Mouse (Mus musculus) cerebellum, adult 8-10 months (tissue): ENCODE results near the gene Afmid.
"Not testable (repeated sequence)": the region's sequence is repeated elsewhere in the genome, so short reads cannot be mapped to it uniquely, and the experiment has no call there.

Experiments used
- DNase-seq: peaks from one replicate; pipeline ENCODE4 v3.0.0; 2022

The Afmid gene

DNA sequence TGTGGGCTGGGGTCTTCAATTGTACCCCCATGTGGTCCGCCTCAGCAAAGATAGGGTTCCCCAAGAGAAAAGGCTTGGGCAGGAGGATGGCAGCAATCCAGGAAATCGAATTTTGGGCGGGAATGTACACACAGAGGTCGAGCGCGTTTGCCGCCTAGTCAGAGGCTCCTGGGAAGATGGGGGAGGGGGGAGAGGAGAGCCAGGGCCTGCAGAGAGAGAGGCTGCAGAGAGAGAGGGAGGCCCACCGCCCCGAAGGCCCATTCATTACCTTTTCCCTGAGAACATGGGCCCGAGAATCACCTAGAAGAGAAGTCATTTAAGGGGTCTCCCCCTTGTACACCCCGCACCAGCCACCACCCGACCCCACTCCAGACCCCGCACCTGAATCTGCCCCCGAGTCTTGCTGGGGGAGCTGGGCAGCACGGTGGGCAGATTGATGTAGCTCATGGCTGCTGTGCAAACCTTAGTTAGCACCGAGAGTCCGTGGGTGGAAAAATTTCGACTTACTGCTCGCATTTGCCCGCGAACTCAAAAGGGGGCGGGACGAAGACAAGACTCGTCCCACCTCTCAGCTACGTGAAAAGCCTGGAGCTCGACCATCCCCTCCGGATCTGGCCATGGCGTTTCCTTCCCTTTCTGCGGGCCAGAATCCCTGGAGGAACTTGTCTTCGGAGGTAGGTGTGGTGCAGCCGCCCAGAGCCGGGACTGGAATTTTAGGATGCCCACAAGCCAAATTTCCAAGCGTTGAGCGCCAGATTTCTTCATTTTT is at the start of gene Afmid, which contains the start of gene Tk1:
Gene Afmid (plus strand): TSS at position 592 of the 769 bp plus-strand sequence.
Gene Tk1 (minus strand): TSS at position 760 of the 769 bp plus-strand sequence.
- no peak for DNase-seq

DNA sequence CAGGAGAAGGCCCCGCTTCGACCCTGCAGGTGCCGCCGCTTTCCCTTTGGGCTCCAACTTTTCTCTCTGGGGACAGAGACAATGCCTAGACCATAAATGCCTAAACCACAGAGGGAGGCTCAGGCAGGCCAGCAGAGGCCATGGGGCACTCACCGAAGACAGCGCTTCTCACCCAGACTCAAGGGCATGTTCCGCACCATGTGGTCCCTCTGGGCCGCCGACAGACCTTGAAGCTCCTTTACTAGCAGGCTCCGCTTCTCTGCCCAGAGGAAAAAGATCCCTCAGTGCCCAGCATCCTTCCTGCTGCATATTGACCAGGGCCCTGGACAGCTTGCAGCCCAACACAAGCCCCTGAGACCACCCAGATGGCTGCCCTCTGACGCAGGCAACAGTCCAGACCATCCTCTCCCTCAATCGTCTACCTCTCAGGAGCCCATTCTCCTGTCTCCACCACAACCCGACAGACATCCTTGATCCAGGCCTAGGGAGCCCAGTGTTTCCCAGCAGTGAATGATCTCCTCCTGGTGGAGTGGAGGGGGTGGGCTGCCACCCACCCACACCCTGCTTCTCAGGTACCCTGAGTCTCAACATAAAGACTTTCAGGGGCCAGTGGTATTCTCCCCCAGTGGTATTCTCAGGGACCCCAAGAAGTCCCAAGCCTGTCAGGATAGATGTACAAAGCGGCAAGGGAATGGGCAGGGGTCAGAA is 49.5 kb upstream of the Afmid start:
- no peak for DNase-seq

DNA sequence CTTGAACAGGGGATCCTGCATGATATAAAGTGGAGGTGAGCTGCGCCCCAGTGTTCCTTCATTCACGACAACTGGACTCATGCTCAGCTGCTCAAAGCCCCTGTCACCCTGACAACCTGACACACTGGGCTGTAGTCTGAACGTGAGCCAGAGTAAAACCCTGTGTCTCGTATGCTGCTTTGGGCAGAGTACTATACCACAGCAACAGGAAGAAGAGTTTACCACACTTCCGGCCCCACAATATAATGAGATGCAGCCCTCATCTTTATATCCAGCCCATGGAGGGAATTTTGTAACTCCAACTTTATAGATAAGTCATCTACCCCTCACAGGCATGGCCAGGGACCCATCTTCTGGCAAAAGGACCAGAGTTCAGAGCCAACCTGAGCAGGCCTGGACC is 48.6 kb upstream of the Afmid start:
- no peak for DNase-seq

DNA sequence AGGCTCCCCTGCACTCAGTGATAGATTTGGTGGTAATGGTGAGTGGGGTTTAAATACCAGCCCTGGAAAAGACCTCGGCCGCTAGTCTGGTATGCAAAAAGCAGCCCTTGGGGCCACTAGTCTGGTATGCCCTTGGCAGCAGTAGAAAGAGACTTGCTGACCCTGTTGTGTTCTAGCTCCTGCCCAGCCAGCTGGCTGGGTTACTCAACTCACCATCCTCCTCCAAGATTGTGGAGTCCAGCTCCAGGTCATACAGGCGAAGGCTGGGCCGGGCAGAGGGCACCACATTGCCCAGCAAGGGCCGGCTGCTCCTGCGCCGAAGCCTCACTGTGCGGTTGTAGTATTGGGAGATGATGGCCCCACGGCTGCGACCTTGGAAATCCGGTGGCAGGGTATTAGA is 47.7 kb upstream of the Afmid start:
- no peak for DNase-seq

DNA sequence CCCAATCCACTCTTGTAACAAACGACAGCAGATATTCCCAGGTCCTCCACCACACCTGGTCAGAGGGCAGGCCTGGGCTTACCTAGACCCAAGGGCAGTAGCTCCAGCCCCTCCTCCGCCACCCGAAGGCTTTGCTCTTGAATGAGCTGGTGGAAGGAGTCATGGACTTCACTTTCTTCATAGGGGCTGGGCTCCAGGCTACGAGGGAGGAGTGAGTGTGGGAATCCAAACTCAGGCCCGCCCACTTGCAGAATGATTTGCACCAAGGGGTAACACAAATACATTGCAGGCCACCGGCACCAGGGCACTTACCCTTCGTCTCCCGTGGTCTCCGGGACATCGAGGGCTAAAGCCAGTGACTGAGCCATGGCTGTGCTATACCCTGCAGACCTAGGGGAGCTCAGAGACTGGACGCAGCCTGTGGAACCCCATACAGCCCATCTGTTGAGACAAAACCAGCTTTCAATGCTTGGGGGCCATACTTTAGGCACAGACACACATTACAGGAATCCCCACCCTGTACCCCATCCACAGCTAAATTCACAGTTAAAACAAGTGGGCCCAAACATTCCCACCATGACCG is 46.8 kb upstream of the Afmid start:
- no peak for DNase-seq

DNA sequence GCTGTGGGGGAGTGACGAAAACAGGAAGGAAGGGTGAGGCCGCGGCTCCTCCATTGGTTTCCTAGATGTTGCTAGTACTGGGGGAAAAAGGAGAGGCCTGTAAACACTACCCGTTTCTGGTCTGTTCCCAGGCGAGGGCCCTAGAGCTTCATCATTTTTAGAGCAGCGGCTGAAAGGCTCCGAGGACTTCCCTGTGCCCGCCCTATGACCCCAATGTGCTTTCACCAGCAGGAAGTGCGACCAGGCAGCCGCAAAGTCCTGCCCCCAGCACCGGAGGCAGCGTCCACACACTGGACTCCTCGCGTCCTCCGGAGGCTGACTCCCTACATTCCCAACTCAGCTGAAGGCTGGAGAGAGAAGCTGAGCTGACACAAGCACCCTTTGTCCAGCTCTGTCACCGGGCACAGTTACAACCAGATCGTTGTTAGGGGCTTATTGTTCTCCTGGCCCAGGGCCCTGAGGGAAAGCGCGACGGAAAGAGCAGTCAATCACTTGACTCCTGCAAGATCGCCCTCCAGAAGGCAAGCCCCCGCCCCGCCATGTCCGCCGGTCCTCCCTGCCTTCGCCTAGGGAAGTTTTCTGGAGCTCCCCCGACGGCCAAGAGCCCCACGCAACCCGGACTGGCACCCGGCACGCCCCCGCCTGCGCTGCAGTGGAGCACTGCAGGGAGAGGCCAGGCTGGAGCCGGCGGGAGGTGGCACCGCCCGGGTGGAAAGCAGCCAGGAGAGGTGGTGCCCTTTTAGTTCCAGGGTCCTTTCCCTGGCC is 46.1 kb upstream of the Afmid start:
- no peak for DNase-seq

DNA sequence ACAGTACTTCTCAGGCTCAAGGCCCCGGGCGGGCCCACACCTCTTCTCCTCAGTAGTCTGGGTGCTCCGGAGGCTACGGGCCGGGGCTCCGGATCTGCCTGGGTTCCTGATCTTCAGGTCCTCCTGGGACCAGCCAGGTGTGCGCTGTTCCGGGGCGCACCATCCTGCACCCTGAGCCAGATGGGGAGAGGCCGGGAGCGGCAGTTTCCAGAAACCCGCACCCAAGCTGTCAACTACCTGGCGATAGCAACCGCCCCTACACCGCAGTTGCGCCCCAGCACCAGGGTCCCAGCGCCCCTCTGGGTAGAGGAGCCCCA is 45.6 kb upstream of the Afmid start:
- no peak for DNase-seq

DNA sequence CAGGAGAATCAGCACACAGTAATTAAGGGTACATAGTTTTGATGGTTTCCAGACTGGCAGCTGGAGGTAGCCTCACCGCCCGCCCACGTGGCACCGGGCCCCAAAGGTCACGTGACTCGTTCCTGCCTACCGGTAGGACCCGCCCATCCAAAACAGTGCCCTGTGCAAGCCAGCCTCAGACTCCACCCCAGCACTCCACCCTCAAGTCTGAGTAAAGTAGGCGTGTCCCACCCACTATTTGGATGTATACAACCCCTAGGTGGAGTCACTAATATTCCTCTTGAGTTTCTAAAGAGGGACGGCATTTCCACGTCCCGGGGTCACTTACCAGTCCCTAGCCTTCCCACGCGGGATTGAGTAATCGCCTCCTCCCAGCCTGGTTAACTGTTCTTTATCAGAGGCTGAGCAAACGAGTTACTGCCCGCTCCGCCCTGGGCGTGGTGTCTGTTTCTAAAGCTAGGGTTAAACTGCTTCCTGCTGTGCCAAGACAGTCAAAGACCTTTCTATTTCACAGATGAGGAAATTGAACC is 45.1 kb upstream of the Afmid start:
- DNase-seq = no peak

DNA sequence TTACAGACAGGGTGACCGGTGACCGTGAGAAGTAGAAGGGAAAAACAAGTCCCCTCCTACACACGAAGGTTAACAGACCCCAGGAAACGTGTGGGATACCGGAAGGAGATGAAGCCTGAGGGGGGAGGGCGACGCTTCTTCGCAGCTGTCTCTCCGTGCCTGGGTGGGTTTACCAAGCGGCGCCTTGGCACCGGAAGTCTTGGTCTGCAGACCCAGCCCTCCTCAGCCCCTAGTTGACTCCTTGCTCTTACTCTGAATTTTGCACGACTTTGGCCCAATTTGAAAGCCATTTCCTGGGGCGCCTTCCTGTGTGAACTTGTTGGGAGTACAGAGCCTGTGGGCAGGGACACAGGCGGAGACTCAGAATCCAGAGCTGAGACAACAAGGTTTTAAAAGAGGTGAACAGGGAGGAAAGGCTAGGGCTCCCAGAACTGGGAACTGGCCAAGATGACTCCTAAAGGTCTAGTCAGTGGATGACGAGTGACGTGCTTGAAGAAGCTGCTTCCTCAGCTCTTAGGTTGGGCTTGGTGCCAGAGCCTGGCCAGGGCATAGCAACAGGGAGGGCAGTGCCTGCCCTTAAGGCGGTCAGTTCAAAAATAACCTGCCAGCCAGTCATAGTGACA is 44.4 kb upstream of the Afmid start:
- DNase-seq = no peak

DNA sequence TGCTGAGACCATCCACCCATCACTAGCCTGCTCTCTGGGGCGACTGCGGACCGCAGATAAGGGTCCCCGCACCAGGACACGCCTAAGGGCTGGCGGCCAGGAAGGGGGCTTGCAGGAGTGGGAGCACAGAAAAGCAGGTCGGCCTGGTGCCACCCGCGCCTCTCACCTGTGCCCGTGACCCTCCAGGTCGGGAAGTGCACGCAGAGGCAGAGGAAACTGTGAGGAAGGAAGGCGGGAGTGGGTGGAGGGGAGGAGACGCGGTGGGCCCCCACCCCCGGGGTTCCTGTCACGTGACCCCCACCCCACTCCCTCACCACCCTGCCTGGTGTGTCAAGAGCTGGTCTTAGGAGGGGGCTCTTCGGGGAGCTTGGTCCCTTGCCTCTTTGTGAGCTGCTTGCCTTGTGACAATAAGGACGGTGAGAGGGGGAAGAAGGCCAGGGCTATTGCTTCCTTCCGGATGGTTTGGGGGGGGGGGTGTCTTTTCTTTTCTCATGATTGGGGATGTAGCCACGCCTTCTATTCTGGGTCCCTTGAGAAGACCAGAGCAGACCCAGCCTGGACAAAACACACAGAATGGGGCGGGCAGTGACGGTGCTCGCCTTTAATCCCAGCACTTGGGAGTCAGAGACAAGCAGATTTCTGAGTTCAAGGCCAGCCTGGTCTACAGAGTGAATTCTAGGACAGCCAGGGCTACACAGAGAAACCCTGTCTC is 43.6 kb upstream of the Afmid start, which contains the start of the genes Tmc8 and Tmc6:
Gene Tmc8 (plus strand): TSS at position 84 of the 712 bp plus-strand sequence.
Gene Tmc6 (minus strand): TSS at position 206 of the 712 bp plus-strand sequence.
- no peak for DNase-seq

DNA sequence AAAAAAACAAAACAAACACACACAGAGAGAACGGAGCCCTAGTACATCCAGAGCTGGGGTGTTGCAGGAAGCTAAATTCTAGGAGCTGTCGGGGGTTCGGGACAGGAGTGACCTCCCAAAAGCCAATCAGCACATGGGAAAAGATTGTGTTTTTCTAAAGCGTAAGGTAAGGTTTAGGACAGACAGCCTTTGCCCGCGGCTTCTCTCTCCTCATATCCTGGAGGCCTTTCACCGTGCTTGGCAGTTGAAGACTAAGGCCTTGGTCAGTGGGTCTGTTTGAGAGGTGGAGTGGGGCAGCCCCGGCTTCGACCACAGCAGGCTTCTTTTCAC is 43.1 kb upstream of the Afmid start:
- no peak for DNase-seq

DNA sequence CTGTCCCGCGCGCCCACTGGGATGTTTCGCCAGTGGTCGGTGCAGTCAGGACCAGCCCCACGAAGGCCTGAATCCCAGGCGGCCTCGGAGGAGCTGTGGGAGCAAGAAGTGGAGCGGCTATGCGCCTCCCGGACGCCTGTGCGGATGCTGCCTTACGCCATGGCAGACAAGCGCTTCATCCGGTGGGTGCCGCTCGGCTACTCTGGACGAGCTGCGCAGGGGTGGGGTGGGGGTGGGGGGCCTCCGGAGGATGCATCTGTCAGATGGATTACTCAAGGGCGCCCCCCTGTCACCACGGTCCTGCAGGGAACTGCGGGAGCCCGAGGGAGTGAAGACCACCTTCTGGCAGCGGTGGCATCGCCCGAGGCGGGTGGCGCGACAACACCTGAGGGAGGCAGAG is 42.6 kb upstream of the Afmid start:
- DNase-seq = no peak

DNA sequence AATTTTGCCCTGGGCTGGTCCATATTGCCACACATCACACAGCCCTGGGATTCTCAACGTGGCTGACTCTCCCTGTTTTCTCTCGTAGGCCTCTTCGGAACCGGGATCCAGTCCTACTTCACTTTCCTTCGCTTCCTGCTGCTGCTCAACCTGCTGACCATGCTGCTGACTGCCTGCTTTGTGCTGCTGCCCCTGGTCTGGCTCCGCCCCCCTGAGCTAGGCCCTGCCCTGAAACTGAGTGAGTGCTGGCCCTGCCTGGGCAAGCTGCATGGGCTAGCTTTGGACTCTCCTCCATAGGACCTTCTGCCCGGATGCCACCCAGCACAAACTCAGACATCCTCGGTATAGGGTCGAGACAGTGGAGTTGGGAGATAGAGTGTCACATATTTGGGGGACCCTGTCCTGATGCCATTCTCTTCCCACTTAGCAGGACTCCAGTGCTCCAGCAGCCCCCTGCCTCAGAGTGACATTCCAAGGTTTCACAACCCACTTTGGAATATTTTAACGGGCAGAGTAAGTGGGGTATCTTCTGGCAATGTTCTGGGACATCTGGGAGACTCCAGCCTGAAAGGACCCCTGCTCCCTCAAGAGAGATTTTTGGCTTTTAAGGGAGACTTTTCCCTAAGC is 41.9 kb upstream of the Afmid start:
- DNase-seq = no peak

DNA sequence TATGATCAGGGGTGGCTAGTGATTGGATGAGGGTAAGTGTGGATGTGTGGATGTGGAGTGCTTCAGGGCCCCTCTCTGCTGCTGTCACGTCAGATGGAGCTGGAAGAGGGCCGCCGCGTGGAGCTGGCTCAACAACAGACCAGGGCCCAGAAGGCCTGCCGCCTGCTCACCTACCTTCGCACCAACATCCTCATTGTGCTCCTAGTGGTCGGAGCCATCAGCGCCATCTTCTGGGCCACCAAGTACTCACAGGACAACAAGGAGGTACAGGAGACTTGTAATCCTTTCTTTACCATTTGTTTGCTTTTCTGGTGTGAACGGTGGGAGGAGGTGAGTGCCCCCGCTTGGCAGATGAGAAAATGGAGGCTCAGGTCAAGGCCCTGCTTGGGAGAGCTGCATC is 39.4 kb upstream of the Afmid start:
- peak; percentile 58 for DNase-seq

DNA sequence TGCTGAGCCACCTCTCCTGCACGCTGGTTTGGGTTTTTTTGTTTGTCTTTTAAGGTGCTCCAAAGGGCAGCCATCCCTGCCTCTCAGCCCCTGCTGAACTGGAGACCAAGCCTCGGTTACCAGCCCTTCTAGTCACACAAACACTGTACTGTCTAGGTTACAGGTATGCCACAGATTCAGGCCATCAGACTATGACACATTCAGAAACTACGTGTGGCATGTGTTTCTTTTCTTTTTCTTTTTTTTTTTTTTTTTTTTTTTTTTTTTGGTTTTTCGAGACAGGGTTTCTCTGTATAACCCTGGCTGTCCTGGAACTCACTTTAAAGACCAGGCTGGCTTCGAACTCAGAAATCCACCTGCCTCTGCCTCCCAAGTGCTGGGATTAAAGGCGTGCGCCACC is 37.2 kb upstream of the Afmid start:
- not testable (repeated sequence) for DNase-seq

DNA sequence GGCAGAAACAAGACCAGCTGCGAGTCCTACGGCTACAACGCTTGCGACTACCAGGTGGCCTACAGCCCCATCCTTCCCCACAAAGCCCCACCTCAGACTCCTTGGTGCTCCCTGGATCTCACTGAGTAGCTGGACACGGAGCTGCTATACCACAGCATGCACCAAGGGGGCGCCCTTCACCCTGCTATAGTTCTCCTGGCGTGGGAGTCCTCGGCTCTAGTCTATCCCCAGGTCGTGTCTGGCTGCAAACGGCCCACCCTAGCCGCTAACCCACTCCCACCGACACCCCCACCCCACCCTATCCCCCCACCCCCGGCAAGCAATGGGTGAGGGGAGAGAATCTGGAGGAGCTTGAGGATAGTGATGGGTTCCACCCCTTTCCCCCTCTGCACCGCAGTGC is 35.4 kb upstream of the Afmid start:
- no peak for DNase-seq

DNA sequence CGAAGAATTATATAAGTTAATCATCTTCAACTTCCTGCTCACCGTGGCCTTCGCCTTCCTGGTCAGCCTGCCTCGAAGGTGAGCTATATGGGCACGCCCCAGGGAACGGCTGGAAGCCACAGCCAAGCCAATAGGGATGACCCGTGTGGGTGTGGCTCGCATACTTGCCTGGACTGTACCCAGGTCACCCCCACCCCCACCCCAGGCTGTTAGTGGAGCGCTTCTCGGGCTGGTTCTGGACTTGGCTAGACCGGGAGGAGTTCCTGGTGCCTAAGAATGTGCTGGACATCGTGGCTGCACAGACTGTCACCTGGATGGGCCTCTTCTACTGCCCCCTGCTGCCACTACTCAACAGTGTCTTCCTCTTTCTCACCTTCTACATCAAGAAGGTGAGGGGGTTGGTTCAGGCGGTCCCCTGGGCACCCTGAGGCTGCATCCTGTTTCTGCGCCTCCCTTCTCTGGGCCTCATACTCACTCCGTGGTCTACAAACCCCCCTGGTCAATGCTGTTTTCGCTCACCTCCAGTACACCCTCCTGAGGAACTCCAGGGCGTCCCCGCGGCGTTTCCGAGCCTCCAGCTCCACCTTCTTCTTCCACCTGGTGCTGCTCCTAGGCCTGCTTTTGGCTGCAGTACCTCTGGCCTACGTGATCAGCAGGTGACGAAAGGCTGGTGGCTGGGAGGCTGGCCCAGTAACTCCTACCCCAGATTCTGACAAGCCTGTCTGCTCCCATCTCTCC is 34.9 kb upstream of the Afmid start:
- no peak for DNase-seq

DNA sequence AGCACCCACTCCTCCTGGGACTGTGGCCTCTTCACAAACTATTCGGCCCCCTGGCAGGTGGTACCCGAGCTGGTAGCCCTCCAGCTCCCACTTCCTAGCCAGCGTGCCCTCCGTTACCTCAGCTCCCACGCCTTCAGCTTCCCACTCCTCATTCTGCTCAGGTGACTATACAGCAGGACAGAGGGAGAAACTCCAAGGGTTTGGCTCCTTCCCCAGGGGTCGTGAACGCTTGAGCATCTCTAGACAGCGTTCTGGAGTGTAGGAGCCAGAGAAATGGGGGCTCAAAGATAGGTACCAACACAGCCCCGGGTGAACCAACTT is 34.3 kb upstream of the Afmid start:
- DNase-seq = no peak

DNA sequence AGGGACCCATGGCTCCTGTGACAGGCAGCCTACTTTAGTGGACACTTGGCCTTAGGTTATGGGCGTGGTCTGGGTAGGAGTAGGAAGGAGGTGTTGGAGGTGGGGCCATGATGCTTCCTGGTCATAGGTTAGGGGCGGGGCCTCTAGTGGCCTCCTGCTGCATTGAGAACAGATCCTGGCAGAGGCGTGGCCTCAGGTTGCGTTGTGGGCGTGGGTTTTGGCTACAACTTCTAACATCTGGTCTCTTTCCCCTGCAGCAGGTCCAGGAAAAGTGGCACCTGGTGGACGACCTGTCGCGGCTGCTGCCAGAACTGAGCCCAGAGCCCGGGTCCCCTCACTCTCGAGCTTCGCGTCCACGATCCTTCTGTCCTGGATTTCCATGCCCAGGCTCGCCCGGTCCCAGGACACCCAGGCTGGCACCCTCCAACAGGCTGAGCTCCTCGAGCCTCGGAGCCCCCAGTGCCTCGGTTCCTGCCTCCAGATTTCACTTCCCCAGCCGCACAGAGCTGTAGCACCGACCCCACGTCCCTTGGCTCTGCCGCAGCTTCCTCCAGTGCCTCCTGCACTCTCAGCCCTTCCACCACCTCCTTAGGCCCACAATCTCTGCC is 33.3 kb upstream of the Afmid start:
- DNase-seq = no peak

DNA sequence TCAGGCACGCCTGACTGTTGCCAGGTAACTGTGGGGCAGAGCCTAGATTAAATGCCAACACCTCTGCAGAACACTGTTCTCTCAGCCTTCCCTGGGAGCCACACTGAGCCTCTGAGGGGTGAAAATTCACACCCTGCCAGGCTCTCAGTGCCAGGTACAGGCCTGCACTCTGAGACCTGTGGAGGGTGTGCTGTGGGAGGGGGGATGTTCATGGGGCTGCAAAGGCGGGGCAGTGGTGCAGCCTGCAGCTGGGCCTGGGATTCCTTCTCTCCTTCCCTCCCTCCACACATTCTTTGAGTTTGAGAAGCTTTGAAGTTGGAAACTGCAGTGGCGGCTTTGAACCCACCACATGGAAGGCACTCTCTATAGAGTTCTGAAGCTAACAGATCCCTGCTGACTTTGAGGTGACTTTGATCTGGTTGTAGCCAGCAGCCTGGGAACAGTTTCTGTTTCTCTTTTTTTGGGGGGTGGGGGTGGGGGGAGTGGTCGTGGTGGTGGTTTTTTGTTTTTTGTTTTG is 31.6 kb upstream of the Afmid start:
- no peak for DNase-seq
